Comparison of ENCODE assay signal across 7 mouse cellular contexts in genomic region chrX:102005141-102005641, GRCm38 (mm10).
A peak's percentile ranks its signal among the peaks of the same experiment; 100 is the strongest.
DNase-seq lines count a peak whose midpoint lies in the region; ATAC-seq and TF ChIP-seq lines count a peak whose summit lies in the region.

No protein-coding gene starts in this region.

- no peak for TF ChIP-seq CTCF in lung, embryonic 14.5 days (IDR thresholded peaks at IDR 0.05; ENCODE audit: low read depth)
- no peak for TF ChIP-seq CTCF in lung, adult 2 months (IDR thresholded peaks at IDR 0.05; ENCODE audit: insufficient read depth, low read length)

- no peaks in the 10 kb centered on the region for H3K9me3 ChIP-seq in lung, embryonic 14.5 days (ENCODE audit: low read depth, low read length)
- H3K9me3 ChIP-seq in forebrain, embryonic 10.5 days: no peaks in the 10 kb centered on the region
- H3K9me3 ChIP-seq in intestine, embryonic 16.5 days (ENCODE audit: control insufficient read depth, low read length): no peaks in the 10 kb centered on the region
- no peaks in the 10 kb centered on the region for H3K9me3 ChIP-seq in midbrain, embryonic 14.5 days (ENCODE audit: control insufficient read depth, low read length)

- H3K36me3 ChIP-seq in lung, embryonic 14.5 days (ENCODE audit: insufficient read depth): no peaks in the 10 kb centered on the region
- H3K36me3 ChIP-seq in forebrain, embryonic 10.5 days (replicated peaks): no peaks in the 10 kb centered on the region
- H3K36me3 ChIP-seq in intestine, embryonic 16.5 days (ENCODE audit: control insufficient read depth, insufficient read depth, low read length): no peaks in the 10 kb centered on the region
- H3K36me3 ChIP-seq in midbrain, embryonic 14.5 days (ENCODE audit: control insufficient read depth, insufficient read depth, low read length): no peaks in the 10 kb centered on the region

- TF ChIP-seq POLR2A in lung, adult 2 months (IDR thresholded peaks at IDR 0.05; ENCODE audit: borderline replicate concordance, extremely low read depth, low read depth, low read length): no peak

- peak overlapping the region; percentile 46; the same call in 1 of the 2 replicates for H3K27ac ChIP-seq in lung, embryonic 14.5 days (ENCODE audit: low read depth)
- peak overlapping the region; percentile 73 for H3K27ac ChIP-seq in forebrain, embryonic 10.5 days
- no peak overlapping the region for H3K27ac ChIP-seq in intestine, embryonic 16.5 days (ENCODE audit: low read length)
- H3K27ac ChIP-seq in midbrain, embryonic 14.5 days (replicated peaks; ENCODE audit: low read depth, low read length): no peak overlapping the region

- H3K4me2 ChIP-seq in lung, embryonic 14.5 days: peak overlapping the region; percentile 60
- H3K4me2 ChIP-seq in intestine, embryonic 16.5 days (ENCODE audit: low read depth, low read length): peak overlapping the region; percentile 51
- H3K4me2 ChIP-seq in midbrain, embryonic 14.5 days (ENCODE audit: low read length): peak overlapping the region; percentile 53

- DNase-seq in lung, embryonic 14.5 days: no peak
- no peak for DNase-seq in lung, adult 2 months
- peak; percentile 19 for DNase-seq in forebrain, embryonic 10.5 days (ENCODE audit: extremely low spot score, low spot score)
- no peak for DNase-seq in midbrain, embryonic 14.5 days
- no peak for DNase-seq in thymus, postnatal 25 days
- no peak for DNase-seq in B cell, adult 2 months

- 13% methylated on average over 7 of the region's 10 CpGs for WGBS in lung, embryonic 14.5 days
- WGBS in lung, adult 2 months: 39% methylated on average over 10 of the region's 10 CpGs
- 18% methylated on average over 10 of the region's 10 CpGs for WGBS in forebrain, embryonic 10.5 days
- WGBS in intestine, embryonic 16.5 days: 21% methylated on average over 9 of the region's 10 CpGs
- 12% methylated on average over 8 of the region's 10 CpGs for WGBS in midbrain, embryonic 14.5 days

- peak; percentile 76 for ATAC-seq in lung, embryonic 14.5 days (ENCODE audit: insufficient read depth)
- peak; percentile 83 for ATAC-seq in intestine, embryonic 16.5 days
- ATAC-seq in midbrain, embryonic 14.5 days (ENCODE audit: low FRiP score, low TSS enrichment): 0 out of 2 replicates have a peak, but pooled peaks have one; percentile 14

- peak overlapping the region; percentile 36; the same call in 1 of the 2 replicates for H3K9ac ChIP-seq in lung, embryonic 14.5 days
- no peak overlapping the region for H3K9ac ChIP-seq in intestine, embryonic 16.5 days (ENCODE audit: low read depth, low read length)
- H3K9ac ChIP-seq in midbrain, embryonic 14.5 days (replicated peaks; ENCODE audit: low read length): no peak overlapping the region

- peak overlapping the region; percentile 20 for H3K4me3 ChIP-seq in lung, embryonic 14.5 days (ENCODE audit: low read depth, low read length)
- H3K4me3 ChIP-seq in lung, adult 2 months (replicated peaks; ENCODE audit: extremely low read depth, low read depth, low read length): no peak overlapping the region
- H3K4me3 ChIP-seq in forebrain, embryonic 10.5 days: peak overlapping the region; percentile 46
- H3K4me3 ChIP-seq in intestine, embryonic 16.5 days (ENCODE audit: low read length): peak overlapping the region; percentile 14
- peak overlapping the region; percentile 31 for H3K4me3 ChIP-seq in midbrain, embryonic 14.5 days (replicated peaks; ENCODE audit: low read depth, low read length)

- no peaks in the 10 kb centered on the region for H3K27me3 ChIP-seq in lung, embryonic 14.5 days (ENCODE audit: insufficient read depth, low read length)
- H3K27me3 ChIP-seq in forebrain, embryonic 10.5 days (ENCODE audit: poor library complexity, severe bottlenecking): peaks cover 100% of the 10 kb centered on the region
- peaks cover 7% of the 10 kb centered on the region; the same call in 1 of the 2 replicates for H3K27me3 ChIP-seq in intestine, embryonic 16.5 days (replicated peaks; ENCODE audit: control insufficient read depth, insufficient read depth, low read length)
- H3K27me3 ChIP-seq in midbrain, embryonic 14.5 days (ENCODE audit: control insufficient read depth, insufficient read depth, low read length): peaks cover 31% of the 10 kb centered on the region

- H3K4me1 ChIP-seq in lung, embryonic 14.5 days (ENCODE audit: insufficient read depth): no peaks in the 10 kb centered on the region
- no peaks in the 10 kb centered on the region for H3K4me1 ChIP-seq in lung, adult 2 months (ENCODE audit: control insufficient read depth, insufficient read depth, low read length)
- H3K4me1 ChIP-seq in forebrain, embryonic 10.5 days: peaks cover 29% of the 10 kb centered on the region
- peaks cover 11% of the 10 kb centered on the region for H3K4me1 ChIP-seq in intestine, embryonic 16.5 days (ENCODE audit: control insufficient read depth, insufficient read depth, low read length)
- 0 out of 2 replicates have a peak, but pooled peaks cover 4% of the 10 kb centered on the region for H3K4me1 ChIP-seq in midbrain, embryonic 14.5 days (ENCODE audit: control insufficient read depth, insufficient read depth, low read length)

Comparison
In these comparisons a context has a peak if more than half of its experiments do, and no peak if none do; other contexts are left out.
1. ATAC-seq: peak in every context shown above with its lines; median percentile 83 in intestine, embryonic 16.5 days; 76 in lung, embryonic 14.5 days; 14 in midbrain, embryonic 14.5 days.
2. H3K27ac ChIP-seq: peak in lung, embryonic 14.5 days (single experiment) and forebrain, embryonic 10.5 days (single experiment); none in intestine, embryonic 16.5 days (single experiment) and midbrain, embryonic 14.5 days (single experiment).
3. Peak in every context shown above with its lines, with median percentiles within 50 percentile points of each other: H3K4me2 ChIP-seq.